Mouse (Mus musculus) kidney, postnatal 0 days (tissue): ENCODE data around the gene Ncbp3. TPM values are rescaled to one million over a fixed set of nuclear protein-coding genes. Genes with fewer than 3 reads are reported as not detected.
A peak's percentile ranks its signal among the peaks of the same experiment; 100 is the strongest.
"Not testable (repeated sequence)": the region's sequence is repeated elsewhere in the genome, so short reads cannot be mapped to it uniquely, and the experiment has no call there.

Experiments
- ATAC-seq: fragments of 200-750 bp; cut with Nextera tagmentation; replicated peaks from 2 replicates; pipeline ENCODE4 v1.8.0; 2017; ENCODE audit warnings: low read depth, moderate number of reproducible peaks, moderate TSS enrichment, moderate library complexity; ENCODE audit not compliant: low FRiP score
- DNase-seq: peaks from one replicate; pipeline ENCODE4 v3.0.0-alpha.2; 2016; ENCODE audit warnings: low spot score
- H3K27ac ChIP-seq: fragments of 300-500 bp; sonication (generic); 2 replicates; pipeline ENCODE4 v1.5.1; 2014; ENCODE audit warnings: mild to moderate bottlenecking
- H3K27me3 ChIP-seq: fragments of 300-500 bp; sonication (generic); 2 replicates; pipeline ENCODE4 v1.6.1; 2014; ENCODE audit warnings: low read length, mixed read lengths; ENCODE audit not compliant: insufficient read depth
- H3K36me3 ChIP-seq: fragments of 300-500 bp; sonication (generic); 2 replicates; pipeline ENCODE4 v1.6.1; 2014; ENCODE audit warnings: low read length, mixed read lengths; ENCODE audit not compliant: insufficient read depth
- H3K4me1 ChIP-seq: fragments of 300-500 bp; sonication (generic); replicated peaks from 2 replicates; pipeline ENCODE4 v1.6.1; 2014; ENCODE audit warnings: antibody characterized with exemption, low read length, mixed read lengths; ENCODE audit not compliant: insufficient read depth
- H3K4me2 ChIP-seq: fragments of 300-500 bp; sonication (generic); 2 replicates; pipeline ENCODE4 v1.6.1; 2014; ENCODE audit warnings: mild to moderate bottlenecking, low read length, moderate library complexity, mixed read lengths
- H3K4me3 ChIP-seq: fragments of 300-500 bp; sonication (generic); replicated peaks from 2 replicates; pipeline ENCODE4 v1.5.1; 2014; ENCODE audit warnings: low read depth, low read length
- H3K9ac ChIP-seq: fragments of 300-500 bp; sonication (generic); 2 replicates; pipeline ENCODE4 v1.6.1; 2014; ENCODE audit warnings: low read depth, low read length
- H3K9me3 ChIP-seq: fragments of 300-500 bp; sonication (generic); replicated peaks from 2 replicates; pipeline ENCODE4 v1.6.1; 2016; ENCODE audit warnings: low read length, inconsistent platforms, mixed read lengths
- CTCF ChIP-seq: IDR thresholded peaks from 2 replicates; pipeline ENCODE4 v1.5.1; 2016; ENCODE audit warnings: antibody characterized with exemption, low read depth, mild to moderate bottlenecking, moderate library complexity
- WGBS: fragments of 180-500 bp; shearing (Covaris S2); extraction: QIAGEN DNeasy Blood & Tissue Kit; methylation state at CpG from one replicate; pipeline ENCODE4 v1.1.7; 2014; 5-methylcytosine and 5-hydroxymethylcytosine counted together
- polyA plus RNA-seq: library from polyadenylated mRNA; unstranded; fragments of >200 nt; fragmentation: Nextera tagmentation; extraction: Ambion mirVana; gene quantifications from 2 replicates; pipeline ENCODE4 v1.2.1, GENCODE M21; 2015

The Ncbp3 gene
- polyA plus RNA-seq, 1 experiment from 2014 or later = 6.2 TPM

DNA sequence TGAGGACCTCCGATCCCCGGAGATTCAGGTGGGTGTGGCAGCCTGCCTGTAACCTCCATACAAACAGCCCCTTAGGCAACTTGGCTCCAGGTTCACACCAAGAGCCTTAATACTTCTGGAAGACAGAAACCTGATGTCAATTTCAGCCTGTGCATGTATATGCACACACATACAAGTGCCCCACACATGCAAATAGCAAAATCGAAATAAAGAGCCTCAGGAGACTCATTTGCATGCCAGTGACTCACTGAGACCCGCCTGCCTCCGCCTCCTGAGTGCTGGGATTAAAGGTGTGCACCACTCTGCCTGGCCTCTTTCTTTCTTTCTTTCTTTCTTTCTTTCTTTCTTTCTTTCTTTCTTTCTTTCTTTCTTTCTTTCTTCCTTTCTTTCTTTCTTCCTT, 51.3 kb downstream of the Ncbp3 start:
- 59% methylated on average over 5 of the region's 5 CpGs for WGBS
- Histone ChIP-seq H3K4me2 (no peak overlapping the region), H3K4me3 (no peak overlapping the region), H3K36me3 (no peaks in the 10 kb centered on the region), H3K4me1 (no peaks in the 10 kb centered on the region), H3K9ac (no peak overlapping the region), H3K9me3 (no peaks in the 10 kb centered on the region), H3K27ac (no peak overlapping the region), H3K27me3 (no peaks in the 10 kb centered on the region)
- ATAC-seq (no peak), DNase-seq (no peak)
- TF ChIP-seq CTCF = no peak

DNA sequence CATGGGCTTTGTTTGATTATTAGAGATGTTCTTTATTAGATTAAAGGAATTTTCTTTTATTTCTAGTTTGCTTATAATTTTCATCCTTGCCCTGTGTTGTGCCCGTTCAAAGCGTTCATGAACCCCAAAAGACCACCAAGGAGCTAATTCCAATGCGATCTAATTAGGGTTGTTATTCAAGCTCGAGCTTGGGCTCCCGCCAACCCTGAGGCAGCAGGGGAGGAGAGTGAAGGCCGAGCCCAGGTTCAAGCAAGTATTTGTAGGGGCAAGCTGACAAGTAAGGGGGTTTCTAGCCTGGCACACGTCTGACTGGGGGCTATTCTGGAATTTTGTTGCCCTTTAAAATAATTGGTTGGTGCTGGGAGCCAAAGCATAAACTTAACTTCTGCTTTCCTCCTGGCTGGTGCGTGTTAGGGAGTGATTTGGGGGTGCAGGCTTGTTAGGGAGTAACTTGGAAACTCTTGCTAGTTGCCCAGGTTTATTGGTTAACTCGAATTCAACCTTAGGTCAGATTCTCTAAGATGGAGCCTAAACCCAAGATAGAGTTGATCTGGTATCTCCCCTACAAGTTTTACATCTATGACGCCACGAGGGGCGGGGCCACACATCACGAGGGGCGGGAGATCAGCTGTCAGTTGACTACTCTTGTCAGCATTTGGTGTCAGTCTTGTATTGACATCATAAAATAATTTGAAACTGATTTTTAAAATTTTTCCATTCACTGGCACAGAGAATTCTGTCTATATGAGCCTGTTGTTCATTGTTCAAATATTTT, 52.6 kb downstream of the Ncbp3 start:
- no peak overlapping the region for H3K4me2 ChIP-seq
- no peaks in the 10 kb centered on the region for H3K4me1 ChIP-seq
- H3K9me3 ChIP-seq = no peaks in the 10 kb centered on the region
- ATAC-seq (no peak), DNase-seq (no peak)
- no peak overlapping the region for H3K9ac ChIP-seq
- TF ChIP-seq CTCF = no peak
- no peak overlapping the region for H3K4me3 ChIP-seq
- H3K36me3 ChIP-seq = no peaks in the 10 kb centered on the region
- H3K27me3 ChIP-seq = no peaks in the 10 kb centered on the region
- WGBS = 73% methylated on average over 14 of the region's 14 CpGs
- H3K27ac ChIP-seq = no peak overlapping the region

GRCm38 (mm10) chr11:73101308-73101707, 53.7 kb downstream of the Ncbp3 start:
- Histone ChIP-seq H3K4me2 (no peak overlapping the region), H3K4me3 (no peak overlapping the region), H3K9me3 (no peaks in the 10 kb centered on the region), H3K9ac (no peak overlapping the region), H3K27ac (no peak overlapping the region), H3K36me3 (no peaks in the 10 kb centered on the region), H3K4me1 (no peaks in the 10 kb centered on the region), H3K27me3 (no peaks in the 10 kb centered on the region)
- ATAC-seq (no peak), DNase-seq (no peak)
- 77% methylated on average over 4 of the region's 4 CpGs for WGBS
- no peak for TF ChIP-seq CTCF

- H3K9ac ChIP-seq = no peak overlapping the region
- no peaks in the 10 kb centered on the region for H3K4me1 ChIP-seq
- H3K9me3 ChIP-seq = no peaks in the 10 kb centered on the region
- H3K36me3 ChIP-seq = no peaks in the 10 kb centered on the region
- WGBS = 66% methylated on average over 3 of the region's 3 CpGs
- no peak overlapping the region for H3K4me2 ChIP-seq
- H3K27me3 ChIP-seq = no peaks in the 10 kb centered on the region
- no peak overlapping the region for H3K4me3 ChIP-seq
- no peak for TF ChIP-seq CTCF
- ATAC-seq = no peak
- H3K27ac ChIP-seq = no peak overlapping the region
- DNase-seq = no peak
Observed at GRCm38 (mm10) chr11:73105246-73105645, 57.7 kb downstream of the Ncbp3 start.

GRCm38 (mm10) chr11:73107358-73107757, 59.8 kb downstream of the Ncbp3 start:
- not testable (repeated sequence) for H3K9ac ChIP-seq, H3K4me2 ChIP-seq, DNase-seq, H3K4me3 ChIP-seq, H3K9me3 ChIP-seq, H3K4me1 ChIP-seq, H3K27me3 ChIP-seq, ATAC-seq, H3K27ac ChIP-seq, H3K36me3 ChIP-seq
- peak; percentile 64 for TF ChIP-seq CTCF
- 45% methylated on average over 3 of the region's 3 CpGs for WGBS

GRCm38 (mm10) chr11:73108195-73108897, 60.8 kb downstream of the Ncbp3 start:
- no peaks in the 10 kb centered on the region for H3K27me3 ChIP-seq
- ATAC-seq (no peak), DNase-seq (no peak)
- no peak overlapping the region for H3K9ac ChIP-seq
- TF ChIP-seq CTCF = no peak
- H3K4me3 ChIP-seq = no peak overlapping the region
- no peak overlapping the region for H3K4me2 ChIP-seq
- 75% methylated on average over 5 of the region's 5 CpGs for WGBS
- no peaks in the 10 kb centered on the region for H3K9me3 ChIP-seq
- no peaks in the 10 kb centered on the region for H3K36me3 ChIP-seq
- H3K27ac ChIP-seq = no peak overlapping the region
- H3K4me1 ChIP-seq = no peaks in the 10 kb centered on the region
